Mouse (Mus musculus): ENCODE results near the gene Mgmt.

Gene Mgmt

DNA sequence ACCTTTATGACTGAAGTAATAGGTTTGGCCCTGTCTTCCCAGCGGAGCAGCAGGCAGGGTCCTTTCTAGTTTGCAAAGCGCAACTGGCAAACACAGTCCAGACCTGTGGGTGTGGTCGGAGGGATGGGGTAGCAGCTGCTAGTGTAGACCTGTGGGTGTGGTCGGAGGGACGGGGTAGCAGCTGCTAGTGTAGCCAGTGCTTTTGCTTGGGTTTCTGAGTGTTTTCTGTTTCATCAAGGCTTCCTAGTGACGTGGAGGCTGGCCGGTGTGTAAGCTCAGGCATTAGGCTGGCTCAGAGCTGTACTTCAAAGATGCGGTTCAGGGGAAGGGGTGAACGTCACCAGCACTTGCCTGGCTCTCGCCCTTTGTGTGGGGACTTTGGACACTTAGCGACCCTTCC lies 106.3 kb downstream of the Mgmt start:
- in situ Hi-C loops (cut with MboI; ENCODE audit: unreplicated experiment in 2 of 2): no loop called here

DNA sequence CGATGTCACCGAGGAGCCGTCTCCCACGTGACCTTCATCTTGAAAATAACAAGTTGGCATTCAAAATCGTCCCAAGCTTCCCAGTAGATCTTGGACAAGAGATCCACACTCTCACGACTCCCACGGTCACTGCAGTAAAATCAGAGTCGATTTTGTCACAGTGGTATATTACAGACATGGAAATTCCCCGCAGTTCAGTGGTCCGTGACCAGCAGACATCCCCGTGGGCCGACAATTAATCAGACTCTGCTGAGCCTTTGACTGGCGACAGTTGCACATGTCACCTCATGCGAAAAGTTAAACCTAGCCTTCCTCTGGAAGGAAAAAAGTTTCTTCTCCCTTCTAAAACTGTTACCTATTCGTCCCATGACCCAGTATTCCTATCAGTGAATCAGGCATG lies 106.8 kb downstream of the Mgmt start:
- in situ Hi-C loops (cut with MboI; ENCODE audit: unreplicated experiment in 2 of 2): no loop called here

DNA sequence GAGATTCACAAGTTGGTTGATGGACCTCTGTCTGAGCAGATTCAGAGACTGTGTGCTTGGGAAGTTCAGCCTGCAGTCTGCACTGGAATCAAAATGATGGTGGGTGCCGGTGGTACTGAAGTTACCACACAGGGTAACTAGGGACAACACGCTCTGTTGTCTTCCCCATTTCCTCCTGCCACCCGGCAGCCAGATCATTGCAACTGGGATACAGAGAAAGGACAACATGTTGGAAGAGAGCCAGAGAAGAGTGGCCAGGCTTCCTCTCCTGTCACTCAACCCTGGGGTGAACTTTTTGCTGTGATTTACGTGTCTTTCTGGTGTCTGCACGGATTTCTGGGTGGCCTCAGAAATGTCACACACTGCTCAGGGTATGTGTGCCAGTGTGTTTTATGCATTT lies 107.4 kb downstream of the Mgmt start:
- in situ Hi-C loops (cut with MboI; ENCODE audit: unreplicated experiment in 2 of 2): no loop called here

DNA sequence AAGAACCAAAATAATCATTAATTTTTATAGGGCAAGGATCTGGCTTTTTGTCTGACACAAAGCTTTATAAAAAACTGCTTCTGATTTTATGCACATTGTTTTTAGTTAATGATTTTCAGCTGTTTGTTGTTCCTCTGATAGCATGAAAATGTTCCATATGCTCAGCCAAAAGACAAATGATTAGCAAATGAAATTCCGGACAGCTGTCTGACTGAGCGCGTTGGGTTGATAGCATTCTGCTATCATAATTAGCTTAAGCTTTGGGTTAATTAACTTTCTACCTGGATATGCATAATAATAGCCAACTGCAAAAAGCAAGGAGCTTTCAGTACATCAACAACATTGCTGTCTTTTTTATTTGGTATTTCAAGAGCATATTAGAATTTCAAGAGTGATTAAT lies 108.0 kb downstream of the Mgmt start:
- in situ Hi-C loops (cut with MboI; ENCODE audit: unreplicated experiment in 2 of 2): no loop called here

DNA sequence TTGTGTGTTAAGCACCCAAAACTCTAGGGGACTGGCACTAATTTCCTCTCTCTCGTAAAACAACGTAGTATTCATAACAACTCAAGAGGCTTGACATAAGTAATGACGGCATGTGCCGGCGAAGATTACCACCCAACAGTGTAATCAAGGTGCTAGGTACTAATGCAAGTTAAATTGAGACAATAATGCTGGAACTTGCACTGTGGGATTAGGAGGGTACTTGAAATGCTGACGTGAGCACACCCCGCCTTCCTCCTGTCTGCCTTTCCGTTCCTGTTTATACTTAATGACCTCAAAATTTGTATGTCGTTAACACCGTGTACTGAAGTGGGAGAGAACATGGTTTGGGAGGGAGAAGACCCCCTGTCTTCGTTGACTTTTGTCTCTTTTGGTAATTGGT lies 110.9 kb downstream of the Mgmt start:
- in situ Hi-C loops (cut with MboI; ENCODE audit: unreplicated experiment in 2 of 2): no loop called here

DNA sequence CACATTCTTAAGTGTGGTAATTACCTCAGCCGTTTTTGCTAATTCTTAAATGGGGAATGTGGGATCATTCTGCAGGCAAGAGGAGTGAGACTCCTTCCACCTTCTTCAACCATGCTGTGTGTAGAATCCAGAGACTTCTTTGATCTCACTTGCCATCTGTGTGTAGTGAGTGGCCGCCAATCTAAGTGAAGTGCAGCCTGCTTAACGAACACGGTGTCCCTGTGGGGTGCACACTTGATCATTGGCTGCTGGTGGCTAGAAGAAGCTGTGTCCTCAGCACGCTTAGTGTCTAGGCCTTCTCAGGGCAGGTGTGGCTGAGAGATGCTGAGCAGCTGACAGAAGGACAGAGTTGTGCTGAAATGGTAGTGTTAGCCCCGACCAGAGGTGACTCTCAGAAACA lies 113.9 kb downstream of the Mgmt start:
- in situ Hi-C loops (cut with MboI; ENCODE audit: unreplicated experiment in 2 of 2): no loop called here

DNA sequence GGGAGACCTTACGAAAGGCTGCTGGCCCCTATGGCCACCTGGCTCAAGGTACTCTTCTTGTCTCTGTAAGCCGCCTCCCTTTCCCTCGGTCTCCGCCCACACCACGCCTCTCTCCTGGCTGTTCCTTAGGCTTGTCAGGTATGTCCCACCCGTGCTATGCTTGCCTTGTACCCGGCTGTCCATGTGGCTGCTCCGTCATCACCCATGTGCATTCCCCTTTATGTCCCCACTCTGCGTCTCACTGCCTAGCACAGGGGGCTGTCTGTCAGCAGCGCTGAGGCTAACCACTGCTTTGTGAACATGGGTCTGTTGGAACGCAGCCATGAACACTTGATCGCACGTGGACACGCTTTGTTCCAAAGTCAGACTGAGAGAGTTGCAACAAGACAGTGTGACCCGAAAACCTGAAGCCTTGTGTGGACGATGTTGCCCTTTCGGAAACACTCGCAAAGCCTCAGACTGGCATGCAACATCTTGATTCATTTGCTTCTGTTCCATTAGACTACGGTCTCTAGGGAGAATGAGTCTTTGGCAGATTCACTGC lies 115.4 kb downstream of the Mgmt start:
- in situ Hi-C loops (cut with MboI; ENCODE audit: unreplicated experiment in 2 of 2): no loop called here

DNA sequence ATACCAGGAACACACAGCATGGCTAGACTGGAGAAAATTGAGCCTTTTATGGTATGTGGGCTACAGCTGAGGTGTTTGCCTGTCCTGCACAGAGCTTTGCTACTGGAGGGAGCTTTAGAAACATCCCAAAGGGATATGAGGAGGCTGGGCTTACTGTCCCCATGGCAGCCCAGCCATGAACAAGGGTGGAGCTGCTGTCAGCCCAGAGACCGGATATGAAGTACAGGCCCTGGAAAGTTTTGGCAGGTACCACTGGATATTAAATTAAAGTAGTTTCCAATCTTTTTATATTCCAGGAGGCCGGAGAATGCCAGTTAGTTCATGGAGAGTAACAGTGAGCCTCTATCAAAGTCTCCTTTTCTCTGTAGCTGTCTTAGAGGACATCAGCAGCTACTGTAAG lies 116.0 kb downstream of the Mgmt start:
- in situ Hi-C loops (cut with MboI; ENCODE audit: unreplicated experiment in 2 of 2): no loop called here

DNA sequence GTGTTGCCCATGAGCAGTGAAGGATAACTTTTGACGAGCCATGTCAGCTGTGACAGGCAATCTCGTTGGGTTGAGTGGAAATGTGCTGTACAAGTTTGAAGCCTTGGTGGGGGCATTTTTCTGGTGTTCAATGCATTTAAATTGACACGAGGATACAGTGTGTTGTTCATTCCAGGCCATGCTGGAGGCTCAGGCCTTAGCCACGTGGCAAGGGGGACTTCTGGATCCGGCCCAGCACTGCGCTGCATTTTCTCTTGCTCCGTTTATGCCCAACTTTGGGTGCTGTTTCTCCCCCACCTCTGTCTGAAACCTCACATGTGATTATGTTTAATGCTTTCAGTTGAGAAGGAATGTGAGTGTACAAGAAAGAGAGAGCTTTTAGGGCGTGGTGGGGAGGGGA lies 118.3 kb downstream of the Mgmt start:
- in situ Hi-C loops (cut with MboI; ENCODE audit: unreplicated experiment in 2 of 2): no loop called here

DNA sequence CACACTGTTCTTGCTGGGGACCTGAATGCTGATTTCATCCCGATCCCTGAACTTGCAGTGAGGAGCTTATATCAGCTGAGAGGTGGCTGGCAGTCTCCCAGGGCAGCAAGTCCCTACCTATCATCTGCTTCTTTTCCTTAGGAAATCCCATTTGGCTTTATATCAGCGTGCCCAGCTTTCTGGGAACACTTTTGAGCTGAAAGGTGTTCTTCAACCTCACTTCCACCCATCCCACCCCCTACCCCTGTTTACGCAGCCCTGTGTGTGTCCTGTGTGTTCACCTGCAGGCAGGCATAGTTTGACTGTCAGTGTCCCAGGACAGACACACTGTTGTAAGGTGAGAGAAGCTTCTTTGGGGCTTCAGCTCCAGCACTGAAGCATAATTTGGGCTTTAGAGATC lies 119.0 kb downstream of the Mgmt start:
- in situ Hi-C loops (cut with MboI; ENCODE audit: unreplicated experiment in 2 of 2): no loop called here

DNA sequence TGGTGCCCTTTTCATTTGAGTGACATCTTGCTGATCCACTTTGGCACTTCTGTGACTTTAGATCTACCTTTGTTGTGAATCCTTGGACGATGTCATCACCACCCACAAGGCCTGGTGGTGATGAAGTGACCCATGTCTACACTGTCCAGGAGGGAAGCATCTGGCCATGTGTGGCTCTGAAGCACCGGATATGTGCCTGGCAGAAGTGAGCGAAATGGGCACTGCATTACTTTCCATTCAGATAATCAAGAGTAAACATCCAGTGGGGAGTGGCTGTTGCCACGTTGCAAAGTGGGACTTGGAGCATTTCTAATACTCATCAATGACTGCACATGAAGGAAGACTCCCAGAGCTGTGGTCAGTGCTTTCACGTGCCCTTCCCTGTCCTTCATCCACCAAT lies 124.2 kb downstream of the Mgmt start:
- in situ Hi-C loops (cut with MboI; ENCODE audit: unreplicated experiment in 2 of 2): no loop called here

DNA sequence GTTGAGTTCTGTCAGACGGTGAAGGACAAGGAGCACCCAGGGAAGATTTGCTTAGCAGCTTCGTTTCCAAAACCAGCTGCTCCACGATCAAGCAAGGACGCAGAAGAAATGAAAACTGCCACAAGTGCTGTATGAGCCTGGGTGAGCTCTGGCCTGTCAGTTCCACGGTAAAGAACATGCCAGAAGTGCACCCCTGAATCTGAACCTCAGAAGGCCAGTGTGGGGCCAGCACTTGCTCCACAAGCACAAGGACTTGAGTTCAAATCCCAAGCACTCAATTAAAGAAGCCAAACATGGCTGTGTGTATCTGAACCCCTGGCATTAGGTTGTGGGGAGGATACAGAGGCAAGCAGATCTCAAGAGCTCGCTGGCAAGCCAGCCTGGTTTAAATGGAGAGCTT lies 125.8 kb downstream of the Mgmt start:
- in situ Hi-C loops (cut with MboI; ENCODE audit: unreplicated experiment in 2 of 2): no loop called here

DNA sequence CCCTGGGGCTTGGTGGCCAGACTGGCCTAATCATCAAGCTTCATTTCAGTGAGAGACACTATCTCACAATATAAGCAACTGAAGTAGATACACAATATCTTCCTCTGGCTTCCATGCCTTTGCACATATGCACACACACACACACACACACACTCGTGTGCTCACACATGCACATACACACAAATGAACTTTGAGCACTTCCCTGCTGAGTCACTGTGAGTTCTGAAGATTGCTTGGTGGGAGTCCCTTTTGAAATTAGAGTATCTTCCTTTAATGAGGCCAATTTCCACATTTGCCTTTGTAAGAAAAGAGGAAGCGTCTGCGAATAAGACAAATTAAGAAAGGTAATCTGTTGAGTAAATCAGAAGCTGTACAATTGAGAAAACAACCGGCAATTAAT lies 136.4 kb downstream of the Mgmt start:
- in situ Hi-C loops (cut with MboI; ENCODE audit: unreplicated experiment in 2 of 2): no loop called here

DNA sequence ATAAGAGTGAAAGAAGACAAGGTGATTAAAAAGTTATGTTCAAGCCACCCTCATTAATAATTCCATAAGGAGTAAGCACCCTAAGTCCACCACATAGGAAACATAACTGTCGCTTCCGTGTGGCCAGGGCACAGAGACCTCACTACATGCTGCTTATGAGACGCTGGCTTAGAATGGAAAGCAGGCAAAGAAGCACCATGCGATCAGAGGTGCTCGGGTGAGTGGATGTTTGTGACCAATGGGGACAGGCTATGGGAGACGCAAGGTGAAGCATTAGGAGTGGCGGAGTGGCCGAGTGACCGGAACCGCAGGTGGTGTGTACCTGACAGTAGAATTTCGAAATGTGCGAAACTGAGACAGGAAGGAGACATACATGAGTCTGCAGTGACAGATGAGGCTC lies 138.8 kb downstream of the Mgmt start:
- in situ Hi-C loops (cut with MboI; ENCODE audit: unreplicated experiment in 2 of 2): no loop called here

DNA sequence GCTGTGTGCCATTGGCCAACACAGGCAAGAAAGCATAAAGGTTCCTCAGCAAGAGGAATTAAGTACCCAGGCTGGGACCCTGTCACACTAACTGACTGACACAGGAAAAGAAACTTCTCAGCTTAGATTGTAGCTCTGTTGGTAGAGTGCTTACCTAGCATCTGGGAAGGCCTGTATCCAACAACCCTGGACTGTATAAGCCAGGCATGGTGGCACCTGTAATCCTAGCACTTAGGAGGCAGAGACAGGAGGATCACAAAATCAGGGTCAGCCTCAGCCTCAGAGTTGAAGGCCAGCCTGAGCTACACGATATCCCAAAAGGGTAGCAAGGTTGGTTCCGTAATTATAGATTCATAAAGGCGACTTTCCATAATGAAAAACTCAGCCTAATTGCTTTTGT lies 140.6 kb downstream of the Mgmt start:
- in situ Hi-C loops (cut with MboI; ENCODE audit: unreplicated experiment in 2 of 2): no loop called here

DNA sequence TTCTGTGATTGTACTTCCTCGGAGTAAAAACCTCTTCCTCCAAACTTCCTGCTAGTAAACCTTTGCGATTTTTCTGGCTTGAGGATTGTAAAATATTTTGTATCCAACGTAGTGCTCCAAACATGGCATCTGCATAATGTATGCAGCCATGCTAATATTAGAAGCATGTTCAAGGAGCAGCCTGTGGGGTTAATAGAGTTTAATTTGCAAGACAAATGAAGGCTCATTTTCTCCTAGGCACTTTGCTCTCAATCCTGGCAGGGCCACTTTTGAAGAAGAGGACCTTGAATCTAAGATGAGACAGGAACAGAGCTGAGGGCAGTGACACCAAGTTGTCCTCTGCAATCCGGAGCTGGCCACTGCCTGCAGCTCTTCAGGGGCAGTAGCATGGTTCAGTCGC lies 141.5 kb downstream of the Mgmt start:
- in situ Hi-C loops (cut with MboI; ENCODE audit: unreplicated experiment in 2 of 2): no loop called here

DNA sequence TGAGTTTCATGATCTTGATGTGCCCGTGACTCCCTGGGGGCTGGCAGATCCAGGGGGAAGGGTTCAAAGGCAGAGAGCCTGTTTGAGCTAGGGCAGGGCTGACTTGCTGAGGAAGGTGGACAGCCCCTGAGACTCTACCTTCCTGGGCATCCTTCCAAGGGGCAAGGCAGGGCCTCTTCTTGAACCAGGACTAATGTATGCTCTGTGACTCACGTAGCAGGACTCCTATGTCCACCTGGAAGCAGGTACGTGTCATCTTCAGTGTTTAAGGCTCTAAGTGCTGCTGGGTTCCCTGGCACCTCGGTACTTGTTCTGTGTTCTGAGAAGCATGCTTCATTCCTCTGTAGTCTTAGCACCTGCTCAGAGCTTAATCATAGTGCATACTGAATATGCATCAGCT lies 143.1 kb downstream of the Mgmt start:
- in situ Hi-C loops (cut with MboI; ENCODE audit: unreplicated experiment in 2 of 2): no loop called here

DNA sequence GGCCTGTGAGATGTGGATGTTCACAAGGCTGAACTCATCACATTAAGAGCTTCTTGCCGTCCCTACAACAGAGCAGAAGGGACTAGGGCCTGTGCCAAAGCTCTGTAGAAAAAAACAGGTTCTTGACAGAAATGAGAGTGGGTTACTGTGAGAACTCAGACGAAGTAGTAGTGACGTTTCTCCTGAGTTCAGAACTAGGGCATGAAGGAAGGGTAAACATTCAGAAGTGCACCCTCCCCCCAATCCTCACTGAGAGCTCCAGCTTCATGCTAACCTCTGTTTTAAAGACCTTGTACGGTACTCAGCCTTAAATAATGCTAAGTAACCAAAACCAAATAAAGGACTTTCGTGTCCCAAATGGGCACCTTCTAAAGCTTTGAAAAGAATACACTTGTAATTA lies 143.5 kb downstream of the Mgmt start:
- in situ Hi-C loops (cut with MboI; ENCODE audit: unreplicated experiment in 2 of 2): no loop called here

DNA sequence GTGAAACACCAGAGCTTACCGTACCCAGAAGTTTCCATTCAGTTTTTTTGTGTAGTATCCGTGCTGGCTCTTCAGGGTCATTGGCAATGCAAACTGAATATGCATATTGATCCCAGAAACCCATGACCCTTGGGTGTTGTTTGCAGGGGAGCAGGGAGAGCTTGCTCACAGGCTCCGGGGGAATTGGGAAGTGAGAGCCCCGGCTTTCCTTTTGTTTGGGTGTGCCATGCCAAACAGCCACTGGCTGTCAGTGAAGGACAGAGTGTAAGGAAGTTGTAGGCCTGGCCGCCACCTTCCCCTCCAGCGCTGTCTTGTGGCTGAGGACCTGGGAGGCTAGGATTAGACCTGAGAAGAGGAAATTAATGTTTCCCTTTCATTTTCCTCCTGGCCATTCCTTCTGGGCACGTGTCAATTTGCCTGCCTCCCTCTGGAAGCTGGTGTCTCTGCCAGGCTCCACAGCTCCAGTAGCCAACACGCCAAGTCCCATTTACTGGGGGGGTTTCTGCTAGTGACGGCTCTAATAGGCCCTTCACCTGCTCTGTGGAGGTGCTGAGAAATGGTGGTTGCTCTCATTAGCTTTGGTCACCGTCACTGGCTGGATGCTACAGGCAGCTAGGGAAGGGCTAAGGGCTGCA lies 144.0 kb downstream of the Mgmt start:
- in situ Hi-C loops (cut with MboI; ENCODE audit: unreplicated experiment in 2 of 2): no loop called here

DNA sequence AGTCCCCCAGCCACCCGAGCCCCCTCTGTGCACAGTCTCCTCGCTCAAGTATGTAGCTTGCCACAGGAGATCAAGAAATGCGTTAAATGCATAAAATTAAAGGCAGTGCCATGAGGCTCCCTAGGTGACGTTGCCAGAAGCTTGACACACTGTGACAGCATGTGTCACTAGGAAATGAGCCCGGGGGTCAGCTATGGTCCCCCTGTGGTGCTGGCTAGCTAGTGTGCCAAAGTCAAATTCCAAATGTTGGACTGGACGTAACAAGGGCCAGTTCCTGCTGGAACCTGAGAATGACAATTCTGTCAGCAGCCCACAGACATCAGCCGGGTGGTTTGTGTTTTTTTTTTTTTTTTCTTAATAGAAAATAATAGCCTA lies 144.5 kb downstream of the Mgmt start:
- in situ Hi-C loops (cut with MboI; ENCODE audit: unreplicated experiment in 2 of 2): no loop called here

DNA sequence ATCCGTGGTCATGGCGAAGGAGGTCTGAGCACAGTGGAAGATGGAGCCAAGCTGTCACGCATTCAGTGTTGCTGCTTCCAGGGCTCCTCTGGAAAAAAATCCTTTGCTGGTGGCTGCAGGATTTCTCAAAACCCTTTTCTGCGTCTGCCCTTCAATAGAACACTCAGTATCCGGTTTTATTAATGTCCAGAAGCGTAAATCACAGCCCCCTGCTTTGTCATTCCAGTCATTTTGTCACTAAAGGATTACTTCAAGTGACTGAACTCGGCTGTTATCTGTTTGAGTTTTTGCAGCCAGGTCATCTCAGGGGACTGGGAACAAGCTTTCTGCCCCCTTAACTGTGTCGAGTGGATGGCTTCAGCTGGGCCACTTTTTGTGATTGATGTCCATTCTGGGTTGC lies 146.2 kb downstream of the Mgmt start:
- in situ Hi-C loops (cut with MboI; ENCODE audit: unreplicated experiment in 2 of 2): no loop called here

DNA sequence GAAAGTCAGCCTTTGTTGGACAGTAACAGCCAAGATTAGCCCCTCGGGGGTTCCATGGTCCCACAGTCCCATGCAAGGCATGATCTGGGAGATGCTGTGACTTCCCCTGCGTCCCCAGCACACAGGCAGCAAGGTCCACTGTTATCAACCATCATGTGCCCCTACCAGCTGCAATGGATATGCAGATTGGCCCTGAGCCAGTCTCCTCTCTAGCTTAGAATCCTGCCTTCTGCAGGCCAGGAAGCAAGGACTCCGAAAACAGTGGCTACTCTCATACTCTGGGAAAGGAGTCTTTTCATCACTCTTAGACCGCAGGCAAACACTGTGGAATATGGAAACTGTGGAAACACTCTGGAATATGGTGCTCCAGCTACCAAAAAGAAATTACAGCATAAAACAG lies 152.5 kb downstream of the Mgmt start:
- in situ Hi-C loops (cut with MboI; ENCODE audit: unreplicated experiment in 2 of 2): no loop called here

All from v-Abl transformed pro-B cells (cell line).